31 mouse cellular contexts compared by ENCODE assay signal in genomic region chr14:62907888-62908287, GRCm38 (mm10).
DNase-seq lines count a peak whose midpoint lies in the region; ATAC-seq lines count a peak whose summit lies in the region.
"Had no signal": no experiment of that assay in that cellular context is flagged by ENCODE, and none has a peak within 500 bp of the region (broad histone marks: within the 10 kb centered on the region; RNA-seq: fewer than 3 reads in every experiment).

No protein-coding gene starts in this region.

- no peak overlapping the region for H3K27ac ChIP-seq in heart, embryonic 10.5 days
- no peak overlapping the region for H3K27ac ChIP-seq in midbrain, embryonic 10.5 days (replicated peaks)
- H3K27ac ChIP-seq: embryonic facial prominence, embryonic 13.5 days; forebrain, embryonic 10.5 days; forebrain, embryonic 15.5 days; gastrocnemius, adult 2 months; heart, embryonic 15.5 days; hindbrain, embryonic 12.5 days; limb, embryonic 10.5 days; limb, embryonic 15.5 days; liver, embryonic 14.5 days; midbrain, embryonic 15.5 days; neural tube, embryonic 12.5 days had no signal

- no peaks in the 10 kb centered on the region for H3K36me3 ChIP-seq in heart, embryonic 10.5 days
- H3K36me3 ChIP-seq in midbrain, embryonic 10.5 days: peaks cover 7% of the 10 kb centered on the region; the same call in 1 of the 2 replicates
- H3K36me3 ChIP-seq: embryonic facial prominence, embryonic 13.5 days; forebrain, embryonic 10.5 days; forebrain, embryonic 15.5 days; heart, embryonic 15.5 days; hindbrain, embryonic 12.5 days; limb, embryonic 10.5 days; limb, embryonic 15.5 days; midbrain, embryonic 15.5 days; neural tube, embryonic 12.5 days had no signal

- 96% methylated on average over 2 of the region's 2 CpGs for WGBS in heart, embryonic 10.5 days
- WGBS in midbrain, embryonic 10.5 days: 95% methylated on average over 2 of the region's 2 CpGs

- H3K4me1 ChIP-seq in heart, embryonic 10.5 days: peaks cover 34% of the 10 kb centered on the region
- H3K4me1 ChIP-seq in midbrain, embryonic 10.5 days: peaks cover 6% of the 10 kb centered on the region; the same call in 1 of the 2 replicates
- H3K4me1 ChIP-seq: forebrain, embryonic 15.5 days; hindbrain, embryonic 12.5 days; limb, embryonic 15.5 days; midbrain, embryonic 15.5 days had no signal

- intact Hi-C loops in heart, postnatal 14 days (cut with DNase I): no loop called here

- no peaks in the 10 kb centered on the region for H3K9me3 ChIP-seq in heart, embryonic 10.5 days
- H3K9me3 ChIP-seq in midbrain, embryonic 10.5 days (replicated peaks): no peaks in the 10 kb centered on the region
- H3K9me3 ChIP-seq: embryonic facial prominence, embryonic 13.5 days; forebrain, embryonic 10.5 days; forebrain, embryonic 15.5 days; heart, embryonic 15.5 days; hindbrain, embryonic 12.5 days; limb, embryonic 10.5 days; limb, embryonic 15.5 days; midbrain, embryonic 15.5 days; neural tube, embryonic 12.5 days had no signal

- H3K27me3 ChIP-seq in heart, embryonic 10.5 days (ENCODE audit: insufficient read depth, poor library complexity, severe bottlenecking): no peaks in the 10 kb centered on the region
- no peaks in the 10 kb centered on the region for H3K27me3 ChIP-seq in midbrain, embryonic 10.5 days (ENCODE audit: low read depth, poor library complexity, severe bottlenecking)
- H3K27me3 ChIP-seq: embryonic facial prominence, embryonic 13.5 days; forebrain, embryonic 15.5 days; heart, embryonic 15.5 days; hindbrain, embryonic 12.5 days; limb, embryonic 15.5 days; midbrain, embryonic 15.5 days; neural tube, embryonic 12.5 days had no signal

- no peak overlapping the region for H3K4me3 ChIP-seq in heart, embryonic 10.5 days
- no peak overlapping the region for H3K4me3 ChIP-seq in midbrain, embryonic 10.5 days
- H3K4me3 ChIP-seq: embryonic facial prominence, embryonic 13.5 days; forebrain, embryonic 10.5 days; forebrain, embryonic 15.5 days; gastrocnemius, adult 2 months; heart, embryonic 15.5 days; hindbrain, embryonic 12.5 days; limb, embryonic 10.5 days; limb, embryonic 15.5 days; midbrain, embryonic 15.5 days; neural tube, embryonic 12.5 days had no signal

- peak; percentile 36 for DNase-seq in heart, embryonic 10.5 days (ENCODE audit: low spot score)
- no peak for DNase-seq in heart, postnatal 14 days
- peak; percentile 56 for DNase-seq in A20 (ENCODE audit: low read depth, low spot score)
- DNase-seq in adrenal gland, postnatal 14 days: no peak
- DNase-seq in midbrain, embryonic 10.5 days (ENCODE audit: low spot score): no peak
- DNase-seq: cerebellum, adult 11 months; cerebellum, adult 9-10 months; cerebellum, postnatal 36 days; embryo, embryonic 11 days; gastrocnemius, adult 2 months; gastrocnemius, postnatal 36 days; heart, postnatal 36 days; kidney, adult 11 months; kidney, postnatal 14 days; layer of hippocampus, adult 9-11 months; lung, embryonic 14.5 days; right cerebral cortex, adult 18-20 months; spleen, adult 18-20 months; thymus, postnatal 14 days had no signal

- ATAC-seq in common myeloid progenitor, adult 5-6 weeks (replicated peaks; ENCODE audit: low read depth, poor library complexity, severe bottlenecking): peak; percentile 78
- ATAC-seq in monocyte, adult 5-6 weeks (replicated peaks; ENCODE audit: insufficient number of reproducible peaks, low FRiP score, low TSS enrichment, poor library complexity, severe bottlenecking): peak; percentile 67
- ATAC-seq: forebrain, embryonic 15.5 days; midbrain, embryonic 15.5 days had no signal

Comparison
In these comparisons a context has a peak if more than half of its experiments do, and no peak if none do; other contexts are left out.
1. DNase-seq: peak in heart, embryonic 10.5 days (single experiment) and A20 (single experiment); none in heart, postnatal 14 days (0 of 2), adrenal gland, postnatal 14 days (single experiment) and midbrain, embryonic 10.5 days (single experiment).